Mouse (Mus musculus): ENCODE data around the gene D17Wsu92e.
"Not testable (repeated sequence)": the region's sequence is repeated elsewhere in the genome, so short reads cannot be mapped to it uniquely, and the experiment has no call there.

The D17Wsu92e gene

GRCm38 (mm10) chr17:27820568-27821406 is at the start of gene D17Wsu92e:
Gene D17Wsu92e, minus strand, starts transcription at chr17:27820648.
- DNase-seq (ENCODE audit: low spot score in 2 of 2), result peak; percentile 98

GRCm38 (mm10) chr17:27866737-27867136 is 46.3 kb upstream of the D17Wsu92e start:
- DNase-seq (ENCODE audit: low spot score in 2 of 2), result no peak

GRCm38 (mm10) chr17:27865461-27865860 is 45.0 kb upstream of the D17Wsu92e start:
- no peak for DNase-seq (ENCODE audit: low spot score in 2 of 2)

- DNase-seq (ENCODE audit: low spot score in 2 of 2), result no peak
Measured at GRCm38 (mm10) chr17:27859131-27859530, 38.7 kb upstream of the D17Wsu92e start.

GRCm38 (mm10) chr17:27857649-27858475 is 37.4 kb upstream of the D17Wsu92e start:
- no peak for DNase-seq (ENCODE audit: low spot score in 2 of 2)

- peak; percentile 38 to 59 for DNase-seq (ENCODE audit: low spot score in 2 of 2)
Measured at GRCm38 (mm10) chr17:27856798-27857648, 36.6 kb upstream of the D17Wsu92e start.

DNA sequence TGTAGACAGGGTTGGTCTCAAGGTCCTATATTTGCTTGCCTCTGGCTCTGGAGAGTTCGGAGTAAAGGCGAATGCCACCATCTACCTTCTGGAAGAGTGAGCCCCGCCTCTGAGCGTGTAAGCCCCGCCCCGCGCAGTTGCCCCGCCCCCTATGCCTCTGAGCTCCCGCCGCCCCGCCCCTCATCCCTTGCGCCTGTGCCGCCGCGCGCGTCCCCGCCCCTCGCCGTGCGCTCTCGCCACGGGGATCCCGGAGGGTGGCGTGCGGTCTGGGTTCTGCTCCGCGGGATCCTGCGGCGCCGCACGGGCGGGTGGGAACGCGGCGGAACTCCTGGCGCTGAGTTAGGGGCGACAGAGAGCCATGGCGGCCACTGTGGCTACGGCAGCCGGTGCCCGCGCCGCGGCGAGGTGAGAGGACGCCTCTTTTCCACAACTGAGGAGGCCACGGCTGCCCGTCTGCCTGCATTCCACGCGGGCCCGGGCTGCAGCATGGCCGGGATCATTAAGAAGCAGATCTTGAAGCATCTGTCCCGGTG is 35.9 kb upstream of the D17Wsu92e start, which contains the start of gene Uhrf1bp1:
Gene Uhrf1bp1, plus strand, starts transcription at position 177 of the 533 bp plus-strand sequence.
- peak; percentile 67 to 79 for DNase-seq (ENCODE audit: low spot score in 2 of 2)

- no peak for DNase-seq (ENCODE audit: low spot score in 2 of 2)
Measured at GRCm38 (mm10) chr17:27851076-27851475, 30.6 kb upstream of the D17Wsu92e start.

GRCm38 (mm10) chr17:27848351-27848750 is 27.9 kb upstream of the D17Wsu92e start:
- no peak for DNase-seq (ENCODE audit: low spot score in 2 of 2)

GRCm38 (mm10) chr17:27839469-27840252 is 19.2 kb upstream of the D17Wsu92e start:
- peak; percentile 91 to 96 for DNase-seq (ENCODE audit: low spot score in 2 of 2)

- DNase-seq (ENCODE audit: low spot score in 2 of 2), result not testable (repeated sequence)
Measured at GRCm38 (mm10) chr17:27837850-27838249, 17.4 kb upstream of the D17Wsu92e start, which contains the start of gene Snrpc. Gene Snrpc, plus strand, starts transcription at chr17:27838150.

- no peak for DNase-seq (ENCODE audit: low spot score in 2 of 2)
Measured at GRCm38 (mm10) chr17:27830411-27830810, 10.0 kb upstream of the D17Wsu92e start.

DNA sequence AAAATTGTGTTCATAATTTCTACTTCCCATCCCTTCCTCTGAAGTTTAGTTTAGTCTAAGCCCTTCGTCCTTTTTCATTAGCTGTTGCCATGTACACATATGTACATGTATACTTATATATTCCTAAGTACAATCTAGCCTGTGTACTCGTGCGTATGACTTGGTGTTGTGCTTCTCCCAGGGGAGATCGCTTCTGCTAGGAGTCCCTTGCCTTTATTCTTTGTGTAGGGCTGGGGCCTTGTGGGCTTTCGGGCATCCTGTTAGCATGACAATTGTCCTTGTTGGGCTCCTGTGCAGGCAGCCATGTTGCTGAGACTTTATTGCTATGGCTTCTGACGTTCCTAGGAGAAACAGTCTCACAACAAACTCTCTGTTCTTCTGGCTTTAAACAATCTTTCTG is 7.1 kb upstream of the D17Wsu92e start:
- no peak for DNase-seq (ENCODE audit: low spot score in 2 of 2)

DNA sequence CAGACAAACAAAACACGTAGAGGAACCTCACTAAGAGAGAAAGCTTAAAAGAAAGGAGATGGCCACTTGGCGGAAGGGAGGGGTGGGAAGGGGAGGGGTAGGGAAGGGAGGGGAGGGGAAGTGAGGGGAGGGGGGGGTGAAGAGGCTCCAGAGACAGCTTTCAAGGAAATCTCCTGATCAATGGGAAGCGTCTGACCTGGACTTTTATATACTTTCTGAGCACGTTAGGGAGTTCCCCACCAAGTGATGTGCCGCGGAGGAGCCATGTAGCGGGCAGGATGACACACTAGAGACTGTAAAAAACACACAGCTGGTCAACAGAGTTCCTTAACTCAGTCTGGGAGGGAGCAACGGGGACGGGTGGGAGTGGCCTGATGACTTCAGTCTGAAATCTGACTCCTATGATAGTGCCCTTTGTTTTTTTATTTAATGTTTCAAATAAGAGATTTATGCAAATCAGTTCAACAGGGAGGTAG is 6.5 kb upstream of the D17Wsu92e start:
- DNase-seq (ENCODE audit: low spot score in 2 of 2), result peak; percentile 39 to 44

- peak; percentile 56 to 79 for DNase-seq (ENCODE audit: low spot score in 2 of 2)
Measured at GRCm38 (mm10) chr17:27825984-27826905, 5.8 kb upstream of the D17Wsu92e start.

DNA sequence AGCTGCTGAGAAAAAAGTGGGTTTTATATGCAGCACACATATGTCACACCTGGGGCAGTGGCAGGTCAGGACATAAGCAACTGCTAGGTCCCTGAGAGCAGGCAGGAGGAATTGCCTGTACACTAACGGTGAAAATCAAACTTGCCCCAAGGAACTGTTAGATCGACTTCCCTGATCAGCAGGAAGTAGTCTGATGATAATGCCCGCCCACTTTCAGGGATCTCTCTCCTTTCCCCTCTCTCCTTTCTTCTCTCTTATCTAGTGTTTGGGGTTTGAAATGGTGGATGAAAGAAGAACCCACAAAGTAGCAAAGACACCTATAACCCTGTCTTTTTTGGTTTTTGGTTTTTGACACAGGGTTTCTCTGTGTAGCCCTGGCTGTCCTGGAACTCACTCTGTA is 5.1 kb upstream of the D17Wsu92e start:
- DNase-seq (ENCODE audit: low spot score in 2 of 2), result no peak

DNA sequence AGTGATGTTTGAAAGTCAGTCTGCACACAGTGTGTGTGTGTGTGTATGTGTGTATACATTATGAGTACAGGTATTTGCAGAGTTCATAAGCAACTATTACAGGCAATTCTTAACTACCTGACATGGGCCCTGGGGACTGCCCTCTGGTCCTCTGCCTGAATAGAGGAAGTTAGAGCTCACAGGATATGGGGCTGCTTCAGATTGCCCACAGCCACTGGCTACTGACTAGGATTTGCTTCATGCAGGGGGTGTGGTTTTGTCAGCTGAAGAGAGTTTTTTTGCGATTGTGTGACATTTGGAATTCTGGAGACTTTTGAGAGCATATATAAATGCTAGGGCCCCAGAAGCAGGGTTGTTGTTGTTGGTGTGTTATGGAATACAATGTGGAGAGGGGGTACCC is 4.5 kb upstream of the D17Wsu92e start:
- no peak for DNase-seq (ENCODE audit: low spot score in 2 of 2)

GRCm38 (mm10) chr17:27823142-27823905 is 2.9 kb upstream of the D17Wsu92e start:
- DNase-seq (ENCODE audit: low spot score in 2 of 2), result no peak

All from urinary bladder, postnatal 36 days (tissue).